Mouse (Mus musculus) embryonic facial prominence, embryonic 14.5 days (tissue): ENCODE data around the gene Phactr4. TPM values are rescaled to one million over a fixed set of nuclear protein-coding genes. Genes with fewer than 3 reads are reported as not detected.
"Not testable (repeated sequence)": the region's sequence is repeated elsewhere in the genome, so short reads cannot be mapped to it uniquely, and the experiment has no call there.

Experiments used
- ATAC-seq: fragments of 200-750 bp; cut with Nextera tagmentation; 2 replicates; pipeline ENCODE4 v1.8.0; 2017; ENCODE audit warnings: low read depth, moderate number of reproducible peaks, moderate TSS enrichment
- DNase-seq: peaks from one replicate; pipeline ENCODE4 v3.0.0-alpha.2; 2015; ENCODE audit warnings: low spot score
- H3K27ac ChIP-seq: fragments of 300-500 bp; sonication (generic); replicated peaks from 2 replicates; pipeline ENCODE4 v1.5.1; 2014; ENCODE audit warnings: low read depth, mild to moderate bottlenecking, low read length, moderate library complexity
- H3K27me3 ChIP-seq: fragments of 300-500 bp; sonication (generic); replicated peaks from 2 replicates; pipeline ENCODE4 v1.6.1; 2014; ENCODE audit warnings: low read length; ENCODE audit not compliant: control insufficient read depth, insufficient read depth
- H3K36me3 ChIP-seq: fragments of 300-500 bp; sonication (generic); 2 replicates; pipeline ENCODE4 v1.6.1; 2014; ENCODE audit warnings: low read length, mixed read lengths; ENCODE audit not compliant: control insufficient read depth, insufficient read depth
- H3K4me1 ChIP-seq: fragments of 300-500 bp; sonication (generic); 2 replicates; pipeline ENCODE4 v1.6.1; 2014; ENCODE audit warnings: antibody characterized with exemption, low read length; ENCODE audit not compliant: control insufficient read depth, insufficient read depth
- H3K4me2 ChIP-seq: fragments of 300-500 bp; sonication (generic); 2 replicates; pipeline ENCODE4 v1.6.1; 2014; ENCODE audit warnings: low read depth, mild to moderate bottlenecking, low read length, moderate library complexity, mixed read lengths
- H3K4me3 ChIP-seq: fragments of 300-500 bp; sonication (generic); 2 replicates; pipeline ENCODE4 v1.5.1; 2014; ENCODE audit warnings: low read depth, mild to moderate bottlenecking, low read length
- H3K9ac ChIP-seq: fragments of 300-500 bp; sonication (generic); 2 replicates; pipeline ENCODE4 v1.6.1; 2014; ENCODE audit warnings: low read depth, mild to moderate bottlenecking, low read length, moderate library complexity, mixed read lengths
- H3K9me3 ChIP-seq: fragments of 300-500 bp; sonication (generic); 2 replicates; pipeline ENCODE4 v1.6.1; 2016; ENCODE audit warnings: low read length; ENCODE audit not compliant: control insufficient read depth
- WGBS: fragments of 180-500 bp; shearing (Covaris S2); extraction: QIAGEN DNeasy Blood & Tissue Kit; methylation state at CpG from one replicate; pipeline ENCODE4 v1.1.7; 2014; 5-methylcytosine and 5-hydroxymethylcytosine counted together
- polyA plus RNA-seq: library from polyadenylated mRNA; unstranded; fragments of >200 nt; fragmentation: Nextera tagmentation; extraction: Ambion mirVana; gene quantifications from 2 replicates; pipeline ENCODE4 v1.2.1, GENCODE M21; 2014

Phactr4 gene
- polyA plus RNA-seq, 1 experiment from 2014 or later = 18.2 TPM

GRCm38 (mm10) chr4:132424765-132425164 is 2.5 kb upstream of the Phactr4 start:
- H3K9me3 ChIP-seq = no peaks in the 10 kb centered on the region
- WGBS = 89% methylated on average over 5 of the region's 5 CpGs
- ATAC-seq = no peak

GRCm38 (mm10) chr4:132421556-132421922 is 750 bp downstream of the Phactr4 start:
- H3K27me3 ChIP-seq = no peaks in the 10 kb centered on the region
- H3K4me3 ChIP-seq = peak overlapping the region; percentile 93
- peaks cover 10% of the 10 kb centered on the region for H3K4me1 ChIP-seq
- H3K9ac ChIP-seq = peak overlapping the region; percentile 92
- H3K4me2 ChIP-seq = peak overlapping the region; percentile 64
- H3K36me3 ChIP-seq = no peaks in the 10 kb centered on the region
- WGBS = 0% methylated on average over 11 of the region's 13 CpGs
- ATAC-seq (no peak), DNase-seq (peak; percentile 61)
- peak overlapping the region; percentile 98 for H3K27ac ChIP-seq
- H3K9me3 ChIP-seq = no peaks in the 10 kb centered on the region

More at GRCm38 (mm10) chr4:132424765-132425164, 2.5 kb upstream of the Phactr4 start:
- no peak overlapping the region for H3K9ac ChIP-seq
- H3K27ac ChIP-seq = no peak overlapping the region
- no peaks in the 10 kb centered on the region for H3K36me3 ChIP-seq
- no peak for DNase-seq
- H3K4me3 ChIP-seq = no peak overlapping the region
- H3K4me2 ChIP-seq = no peak overlapping the region
- no peaks in the 10 kb centered on the region for H3K27me3 ChIP-seq
- H3K4me1 ChIP-seq = peaks cover 10% of the 10 kb centered on the region

GRCm38 (mm10) chr4:132420471-132420870 is 1.8 kb downstream of the Phactr4 start:
- no peak for DNase-seq
- H3K27me3 ChIP-seq = no peaks in the 10 kb centered on the region
- WGBS = 72% methylated on average over 5 of the region's 5 CpGs
- H3K9me3 ChIP-seq = no peaks in the 10 kb centered on the region
- H3K9ac ChIP-seq = 0 out of 2 replicates have a peak overlapping the region, but pooled peaks have one; percentile 92
- peaks cover 10% of the 10 kb centered on the region for H3K4me1 ChIP-seq
- H3K4me3 ChIP-seq = peak overlapping the region; percentile 93
- ATAC-seq = no peak
- no peak overlapping the region for H3K27ac ChIP-seq
- H3K36me3 ChIP-seq = no peaks in the 10 kb centered on the region
- H3K4me2 ChIP-seq = peak overlapping the region; percentile 64

- H3K27ac ChIP-seq = no peak overlapping the region
- no peaks in the 10 kb centered on the region for H3K9me3 ChIP-seq
- no peak overlapping the region for H3K4me3 ChIP-seq
- peak; percentile 54 for DNase-seq
- H3K4me2 ChIP-seq = no peak overlapping the region
- peaks cover 9% of the 10 kb centered on the region; the same call in 1 of the 2 replicates for H3K36me3 ChIP-seq
- peaks cover 8% of the 10 kb centered on the region for H3K4me1 ChIP-seq
- H3K9ac ChIP-seq = no peak overlapping the region
- ATAC-seq = no peak; the same call in 1 of the 2 replicates
- H3K27me3 ChIP-seq = no peaks in the 10 kb centered on the region
Observed at GRCm38 (mm10) chr4:132415966-132416365, 6.3 kb downstream of the Phactr4 start.

GRCm38 (mm10) chr4:132413257-132413656 is 9.0 kb downstream of the Phactr4 start:
- not testable (repeated sequence) for H3K27ac ChIP-seq, DNase-seq, H3K9ac ChIP-seq, H3K9me3 ChIP-seq, ATAC-seq, H3K4me3 ChIP-seq, H3K4me1 ChIP-seq, H3K36me3 ChIP-seq, H3K4me2 ChIP-seq, H3K27me3 ChIP-seq
- WGBS = 92% methylated on average over 4 of the region's 4 CpGs

- Histone ChIP-seq H3K4me2 (no peak overlapping the region), H3K9ac (no peak overlapping the region), H3K4me3 (no peak overlapping the region), H3K27me3 (no peaks in the 10 kb centered on the region), H3K9me3 (no peaks in the 10 kb centered on the region), H3K36me3 (peaks cover 9% of the 10 kb centered on the region; the same call in 1 of the 2 replicates), H3K4me1 (no peaks in the 10 kb centered on the region), H3K27ac (no peak overlapping the region)
- DNase-seq (peak; percentile 68), ATAC-seq (no peak)
- 48% methylated on average over 8 of the region's 8 CpGs for WGBS
Observed at GRCm38 (mm10) chr4:132411322-132412094, 10.8 kb downstream of the Phactr4 start.

GRCm38 (mm10) chr4:132409587-132410229 is 12.6 kb downstream of the Phactr4 start:
- ATAC-seq = no peak
- peaks cover 9% of the 10 kb centered on the region; the same call in 1 of the 2 replicates for H3K36me3 ChIP-seq
- H3K9ac ChIP-seq = no peak overlapping the region
- H3K9me3 ChIP-seq = no peaks in the 10 kb centered on the region
- no peak overlapping the region for H3K4me3 ChIP-seq
- 89% methylated on average over 4 of the region's 4 CpGs for WGBS
- H3K27me3 ChIP-seq = no peaks in the 10 kb centered on the region
- H3K27ac ChIP-seq = no peak overlapping the region
- no peak overlapping the region for H3K4me2 ChIP-seq
- no peak for DNase-seq
- H3K4me1 ChIP-seq = no peaks in the 10 kb centered on the region

GRCm38 (mm10) chr4:132406393-132407189 is 15.7 kb downstream of the Phactr4 start:
- no peak for ATAC-seq
- Histone ChIP-seq H3K4me2 (no peak overlapping the region), H3K27me3 (no peaks in the 10 kb centered on the region), H3K4me3 (no peak overlapping the region), H3K9ac (no peak overlapping the region), H3K27ac (no peak overlapping the region), H3K9me3 (no peaks in the 10 kb centered on the region), H3K4me1 (no peaks in the 10 kb centered on the region), H3K36me3 (no peaks in the 10 kb centered on the region)
- DNase-seq = no peak
- 76% methylated on average over 13 of the region's 13 CpGs for WGBS
